In genomic region chr4:137984746-137985145, GRCm38 (mm10) we compare ENCODE assay signal across 14 mouse cellular contexts.
"Had no signal": no experiment of that assay in that cellular context is flagged by ENCODE, and none has a peak within 500 bp of the region (broad histone marks: within the 10 kb centered on the region; RNA-seq: fewer than 3 reads in every experiment).

No protein-coding gene starts in this region.

- H3K9me3 ChIP-seq: lung, embryonic 15.5 days; midbrain, embryonic 10.5 days; midbrain, embryonic 12.5 days; neural tube, embryonic 13.5 days; neural tube, embryonic 15.5 days had no signal

- ATAC-seq: midbrain, embryonic 16.5 days had no signal

- H3K4me3 ChIP-seq: lung, embryonic 15.5 days; midbrain, embryonic 10.5 days; midbrain, embryonic 12.5 days; myocyte; neural tube, embryonic 13.5 days; neural tube, embryonic 15.5 days had no signal

- H3K4me1 ChIP-seq: neural tube, embryonic 13.5 days; neural tube, embryonic 15.5 days had no signal

- H3K9ac ChIP-seq: lung, embryonic 15.5 days; midbrain, embryonic 12.5 days; neural tube, embryonic 13.5 days; neural tube, embryonic 15.5 days had no signal

- H3K27ac ChIP-seq: lung, embryonic 15.5 days; macrophage; midbrain, embryonic 10.5 days; midbrain, embryonic 12.5 days; neural tube, embryonic 13.5 days; neural tube, embryonic 15.5 days had no signal

- DNase-seq: right cerebral cortex, adult 18-20 months; right cerebral cortex, postnatal 25 days; spleen, adult 18-20 months; thymus, adult 18-20 months; thymus, postnatal 14 days; thymus, postnatal 36 days had no signal

- H3K36me3 ChIP-seq: lung, embryonic 15.5 days; midbrain, embryonic 10.5 days; midbrain, embryonic 12.5 days; neural tube, embryonic 13.5 days; neural tube, embryonic 15.5 days had no signal

- H3K4me2 ChIP-seq: lung, embryonic 15.5 days; midbrain, embryonic 12.5 days; neural tube, embryonic 13.5 days; neural tube, embryonic 15.5 days had no signal

- H3K27me3 ChIP-seq: lung, embryonic 15.5 days; midbrain, embryonic 12.5 days; neural tube, embryonic 13.5 days; neural tube, embryonic 15.5 days had no signal
